Mouse (Mus musculus) heart, embryonic 15.5 days (tissue): ENCODE results near the gene Pdcd2. TPM values are rescaled to one million over a fixed set of nuclear protein-coding genes. Genes with fewer than 3 reads are reported as not detected.

Source experiments
- ATAC-seq: fragments of 200-750 bp; cut with Nextera tagmentation; replicated peaks from 2 replicates; pipeline ENCODE4 v1.8.0; 2017; ENCODE audit warnings: low read depth, moderate TSS enrichment; ENCODE audit not compliant: insufficient number of reproducible peaks, insufficient read depth, low FRiP score
- H3K27ac ChIP-seq: fragments of 300-500 bp; sonication (generic); 2 replicates; pipeline ENCODE4 v1.5.1; 2015; ENCODE audit warnings: mild to moderate bottlenecking, inconsistent platforms
- H3K27me3 ChIP-seq: fragments of 300-500 bp; sonication (generic); 2 replicates; pipeline ENCODE4 v1.6.1; 2015; ENCODE audit warnings: inconsistent platforms
- H3K36me3 ChIP-seq: fragments of 300-500 bp; sonication (generic); 2 replicates; pipeline ENCODE4 v1.6.1; 2015; ENCODE audit warnings: mild to moderate bottlenecking, inconsistent platforms
- H3K4me1 ChIP-seq: fragments of 300-500 bp; sonication (generic); replicated peaks from 2 replicates; pipeline ENCODE4 v1.6.1; 2015; ENCODE audit warnings: inconsistent platforms
- H3K4me2 ChIP-seq: fragments of 300-500 bp; sonication (generic); 2 replicates; pipeline ENCODE4 v1.6.1; 2015; ENCODE audit warnings: inconsistent platforms, mild to moderate bottlenecking, moderate library complexity
- H3K4me3 ChIP-seq: fragments of 300-500 bp; sonication (generic); 2 replicates; pipeline ENCODE4 v1.5.1; 2015; ENCODE audit warnings: mild to moderate bottlenecking, inconsistent platforms
- H3K9ac ChIP-seq: fragments of 300-500 bp; sonication (generic); 2 replicates; pipeline ENCODE4 v1.6.1; 2015; ENCODE audit warnings: mild to moderate bottlenecking, inconsistent platforms
- H3K9me3 ChIP-seq: fragments of 300-500 bp; sonication (generic); replicated peaks from 2 replicates; pipeline ENCODE4 v1.6.1; 2016; ENCODE audit warnings: inconsistent platforms
- WGBS: fragments of 180-500 bp; shearing (Covaris S2); methylation state at CpG from one replicate; pipeline ENCODE4 v1.1.7; 2015; ENCODE audit warnings: mixed read lengths; 5-methylcytosine and 5-hydroxymethylcytosine counted together
- polyA plus RNA-seq: library from polyadenylated mRNA; unstranded; fragments of >200 nt; fragmentation: Nextera tagmentation; extraction: Ambion mirVana; gene quantifications from 2 replicates; pipeline ENCODE4 v1.2.1, GENCODE M21; 2015

The Pdcd2 gene
- polyA plus RNA-seq, 1 experiment from 2014 or later = 26.0 TPM

DNA sequence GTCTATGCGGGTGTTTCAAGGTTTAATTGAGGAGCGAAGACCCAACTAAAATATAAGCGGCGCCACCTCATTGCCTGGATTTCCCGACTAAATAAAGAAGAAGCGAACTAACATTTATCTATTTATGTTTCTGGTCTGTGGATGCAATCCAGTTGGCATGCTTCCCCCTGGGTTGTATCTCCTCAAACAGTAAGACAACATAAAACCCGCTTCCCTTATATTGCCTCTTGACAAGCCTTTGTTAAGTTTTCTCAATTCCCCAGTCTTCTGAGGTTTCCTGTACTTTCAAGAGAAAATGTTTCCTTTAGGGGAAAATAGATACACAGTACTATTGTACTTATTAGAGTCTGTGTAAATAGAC is 28.4 kb downstream of the Pdcd2 start:
- Histone ChIP-seq H3K4me1 (peaks cover 32% of the 10 kb centered on the region), H3K27ac (peak overlapping the region; percentile 96), H3K4me2 (peak overlapping the region; percentile 72), H3K36me3 (peaks cover 20% of the 10 kb centered on the region), H3K4me3 (peak overlapping the region; percentile 88), H3K27me3 (no peaks in the 10 kb centered on the region), H3K9ac (peak overlapping the region; percentile 47; the same call in 1 of the 2 replicates), H3K9me3 (no peaks in the 10 kb centered on the region)
- 44% methylated on average over 7 of the region's 7 CpGs for WGBS
- ATAC-seq = no peak

DNA sequence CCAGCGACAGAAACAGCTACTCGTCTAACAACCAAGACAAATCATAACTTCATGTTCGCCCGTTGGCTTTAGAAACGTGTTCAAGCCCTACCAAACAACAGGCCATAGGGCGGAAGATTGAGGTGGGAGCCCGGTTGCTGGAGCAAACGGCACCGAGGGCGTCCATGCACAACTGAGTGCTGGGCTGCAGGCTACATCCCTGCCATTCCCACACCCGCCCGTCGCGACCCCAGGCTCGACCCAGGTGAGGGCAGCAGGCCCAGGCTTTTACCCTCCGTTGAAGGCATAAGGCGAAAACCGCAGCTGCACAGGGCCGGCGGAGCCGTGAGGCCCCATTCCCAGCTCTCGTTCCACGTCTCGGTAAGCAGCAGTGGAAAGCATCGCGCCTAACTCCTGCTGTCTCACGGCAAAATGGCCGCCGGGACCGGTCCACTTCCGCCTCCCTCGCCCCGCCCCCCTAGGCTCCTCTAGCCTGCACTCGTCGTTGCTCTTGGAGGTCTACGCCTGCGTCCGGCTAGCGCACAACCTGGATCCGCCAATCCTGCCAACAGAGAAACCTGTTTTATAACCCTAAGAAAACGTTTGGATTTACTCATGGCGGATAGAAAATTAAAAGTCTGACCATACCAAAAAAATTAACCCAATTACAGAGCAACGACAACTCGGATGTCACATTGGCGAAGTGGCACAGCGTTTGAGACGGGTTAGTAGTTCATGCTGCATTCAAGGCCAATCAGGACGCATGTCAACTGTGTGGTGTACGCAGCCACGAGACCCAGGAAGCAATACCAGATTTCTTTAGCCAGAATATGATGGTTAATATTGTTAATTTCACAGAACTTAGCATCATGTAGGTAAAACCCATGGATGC is 29.0 kb downstream of the Pdcd2 start:
- ATAC-seq = peak; percentile 95
- peak overlapping the region; percentile 72 for H3K4me2 ChIP-seq
- H3K36me3 ChIP-seq = peaks cover 24% of the 10 kb centered on the region
- H3K9me3 ChIP-seq = no peaks in the 10 kb centered on the region
- peak overlapping the region; percentile 88 for H3K4me3 ChIP-seq
- no peaks in the 10 kb centered on the region for H3K27me3 ChIP-seq
- under 1% methylated on average over 50 of the region's 50 CpGs for WGBS
- H3K9ac ChIP-seq = peak overlapping the region; percentile 76
- H3K27ac ChIP-seq = peak overlapping the region; percentile 96
- peaks cover 32% of the 10 kb centered on the region for H3K4me1 ChIP-seq

DNA sequence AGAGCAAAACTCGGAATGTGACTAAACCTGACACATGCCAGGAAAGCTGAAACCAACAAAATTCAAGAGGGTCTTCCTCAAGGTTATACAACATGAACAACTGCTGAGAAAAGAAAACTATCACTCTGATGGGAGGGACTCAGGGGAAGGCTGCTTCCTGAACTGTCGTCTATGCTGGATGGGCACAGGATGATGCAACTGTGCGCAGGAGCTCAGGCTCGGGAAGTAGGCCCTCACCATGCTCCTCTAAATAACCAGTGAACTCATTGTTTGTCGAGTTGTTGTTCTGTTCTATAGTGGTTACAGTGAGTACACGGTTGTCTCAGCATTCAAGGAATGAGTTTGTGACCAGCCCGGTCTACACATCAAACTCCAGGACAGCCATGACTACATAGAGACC is 36.6 kb downstream of the Pdcd2 start:
- WGBS = 79% methylated on average over 7 of the region's 7 CpGs

GRCm38 (mm10) chr17:15472671-15473070 is 54.4 kb downstream of the Pdcd2 start:
- Histone ChIP-seq H3K4me2 (no peak overlapping the region), H3K27me3 (no peaks in the 10 kb centered on the region), H3K36me3 (peaks cover 71% of the 10 kb centered on the region), H3K9me3 (no peaks in the 10 kb centered on the region), H3K4me1 (no peaks in the 10 kb centered on the region), H3K4me3 (no peak overlapping the region), H3K27ac (no peak overlapping the region), H3K9ac (no peak overlapping the region)
- WGBS = 86% methylated on average over 4 of the region's 4 CpGs
- ATAC-seq = no peak

More for the DNA sequence above, 36.6 kb downstream of the Pdcd2 start:
- no peak overlapping the region for H3K4me3 ChIP-seq
- ATAC-seq = no peak
- no peak overlapping the region for H3K9ac ChIP-seq
- no peak overlapping the region for H3K4me2 ChIP-seq
- H3K4me1 ChIP-seq = peaks cover 9% of the 10 kb centered on the region; the same call in 1 of the 2 replicates
- no peaks in the 10 kb centered on the region for H3K9me3 ChIP-seq
- peaks cover 53% of the 10 kb centered on the region for H3K36me3 ChIP-seq
- H3K27me3 ChIP-seq = no peaks in the 10 kb centered on the region
- H3K27ac ChIP-seq = no peak overlapping the region

Other genes with a start within 250 kb of the Pdcd2 start
- 4.8 and 5.2 TPM in 2 replicates for gene Dll1, start 150.4 kb downstream of the Pdcd2 start, polyA plus RNA-seq
- gene Fam120b, start 131.1 kb downstream of the Pdcd2 start, polyA plus RNA-seq = 14.7 and 17.8 TPM in 2 replicates
- 173 and 179 TPM in 2 replicates for gene Psmb1, start 27.6 kb downstream of the Pdcd2 start, polyA plus RNA-seq
- 22.7 and 28.1 TPM in 2 replicates for gene Tbp, start 27.4 kb downstream of the Pdcd2 start, polyA plus RNA-seq
- gene Prdm9, start 37.1 kb upstream of the Pdcd2 start, polyA plus RNA-seq = 1.1 and 1.5 TPM in 2 replicates
- 14.8 and 16.1 TPM in 2 replicates for gene Chd1, start 177.7 kb upstream of the Pdcd2 start, polyA plus RNA-seq